Mouse (Mus musculus): Measurements from ENCODE around the gene Gsn.

GRCm38 (mm10) chr2:35317604-35318003 lies 61.4 kb downstream of the Gsn start:
- peak; percentile 51 for TF ChIP-seq TAL1 (IDR thresholded peaks at IDR 0.05; ENCODE audit: low read length)
- TF ChIP-seq GATA1 (IDR thresholded peaks at IDR 0.05; ENCODE audit: low read length) = peak; percentile 72

Measured in erythroblast, embryonic 14.5 days (primary cell).